Mouse (Mus musculus) adrenal gland, adult 8-10 months (tissue): Measurements from ENCODE around the gene Ppil1. TPM values are rescaled to one million over a fixed set of nuclear protein-coding genes. Genes with fewer than 3 reads are reported as not detected.

Experiments
- DNase-seq: peaks from one replicate; pipeline ENCODE4 v3.0.0; 2022
- total RNA-seq, 4 experiments: library from RNA; stranded (reverse); gene quantifications; 2 replicates each; pipeline ENCODE4 v1.2.4; 2022

Gene Ppil1
- 10 to 100 TPM; 24.3 to 27.2 (median 25.8) TPM for total RNA-seq

DNA sequence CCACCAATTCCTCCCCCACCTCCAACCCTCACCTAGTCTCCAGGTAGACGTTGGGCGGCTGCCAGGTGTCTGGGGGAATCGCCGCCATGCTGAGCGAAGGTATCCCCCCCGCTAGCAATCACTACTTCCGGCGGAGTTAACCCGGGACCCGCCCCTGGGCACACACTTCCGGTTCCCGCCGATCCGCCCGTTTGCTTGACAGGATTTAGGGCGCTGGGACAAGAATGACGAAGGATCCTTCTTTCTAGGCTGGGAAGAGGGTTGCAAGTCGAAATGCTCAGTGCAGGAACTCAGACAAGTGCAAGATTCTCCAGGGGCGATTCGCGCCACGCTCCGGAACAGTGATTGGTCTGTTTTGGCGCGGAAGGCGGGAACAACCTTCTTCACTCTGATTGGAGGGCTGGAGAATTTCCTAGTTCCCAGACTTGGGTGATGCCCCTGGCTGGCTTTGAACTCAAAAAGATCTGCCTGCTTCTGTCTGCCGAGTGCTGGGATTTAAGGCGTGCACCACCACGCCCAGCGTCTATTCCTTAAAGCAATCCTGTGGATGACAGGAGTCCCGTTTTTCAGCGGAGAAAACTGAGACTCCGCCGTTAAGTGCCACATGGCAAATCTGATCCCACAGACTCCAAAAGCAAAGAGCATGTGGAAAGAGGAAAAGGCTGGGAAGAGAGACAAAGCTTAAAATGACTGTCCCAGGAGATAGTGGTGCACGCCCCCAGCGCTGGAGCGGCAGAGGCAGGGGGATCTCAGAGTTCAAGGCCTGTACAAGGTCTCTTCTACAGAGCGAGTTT is at the start of gene Ppil1:
Gene Ppil1 (minus strand): TSS at position 347 of the 794 bp plus-strand sequence.
- DNase-seq = peak; percentile 65

DNA sequence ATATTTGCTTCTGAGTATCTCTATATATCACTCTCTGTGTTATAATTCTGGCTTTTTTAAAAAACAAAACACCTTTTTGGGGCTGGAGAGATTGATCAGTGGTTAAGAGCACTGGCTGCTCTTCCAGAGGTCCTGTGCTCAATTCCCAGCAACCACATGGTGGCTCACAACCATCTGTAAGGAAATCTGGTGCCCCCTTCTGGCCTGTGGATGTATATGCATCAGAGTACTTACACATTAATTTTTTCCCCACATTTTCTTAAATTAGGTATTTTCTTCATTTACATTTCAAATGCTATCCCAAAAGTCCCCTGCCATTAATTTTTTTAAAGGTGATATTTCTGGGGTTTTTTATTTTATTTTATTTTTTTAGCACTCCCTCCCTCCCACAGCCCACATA is 49.3 kb upstream of the Ppil1 start:
- no peak for DNase-seq

- DNase-seq = no peak
Measured at GRCm38 (mm10) chr17:29312082-29312481, 48.1 kb upstream of the Ppil1 start.

DNA sequence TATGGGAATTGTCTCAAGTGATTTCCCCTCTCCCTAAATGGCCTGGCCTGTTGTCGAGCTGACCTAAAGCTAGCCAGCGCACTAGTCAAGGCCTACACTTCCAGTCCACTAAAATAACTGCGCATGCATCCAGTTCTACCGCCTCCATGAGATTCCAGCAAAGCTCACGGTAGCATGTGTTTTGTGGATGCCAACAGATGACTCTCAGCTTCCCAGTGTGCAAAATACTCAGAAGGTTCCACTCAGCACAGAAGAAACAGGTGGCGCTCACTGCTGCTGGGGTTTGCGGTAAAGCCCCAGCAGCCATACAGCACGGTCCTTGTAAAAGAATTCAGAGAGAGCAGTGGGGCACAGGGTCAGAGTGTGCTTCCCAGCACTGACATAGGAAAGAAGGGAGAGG is 47.6 kb upstream of the Ppil1 start:
- no peak for DNase-seq

GRCm38 (mm10) chr17:29310056-29310623 is 46.2 kb upstream of the Ppil1 start:
- no peak for DNase-seq

DNA sequence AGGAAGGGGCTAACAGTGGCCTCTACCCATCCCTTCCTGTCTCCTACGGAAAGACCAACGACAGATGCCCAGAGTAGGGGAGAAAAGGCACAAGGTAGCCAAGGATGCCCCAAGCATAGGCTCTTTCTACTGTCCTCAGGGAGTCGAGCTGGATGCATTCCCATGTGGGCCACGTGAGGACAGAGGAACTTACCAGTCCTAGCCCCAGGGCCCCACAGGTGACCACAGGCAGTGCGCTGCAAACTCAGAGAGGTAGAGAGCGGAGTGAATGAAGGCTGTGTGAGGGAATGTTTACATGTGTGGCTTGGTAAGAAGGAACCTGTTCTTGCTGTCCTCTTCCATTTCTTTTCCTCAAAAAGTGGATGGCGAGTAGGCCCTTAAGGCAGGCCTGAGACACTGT is 41.9 kb upstream of the Ppil1 start:
- DNase-seq = no peak

GRCm38 (mm10) chr17:29305058-29305806 is 41.2 kb upstream of the Ppil1 start:
- DNase-seq = no peak

- no peak for DNase-seq
Measured at GRCm38 (mm10) chr17:29304376-29305057, 40.5 kb upstream of the Ppil1 start.

GRCm38 (mm10) chr17:29303856-29304255 is 39.9 kb upstream of the Ppil1 start:
- DNase-seq = no peak

DNA sequence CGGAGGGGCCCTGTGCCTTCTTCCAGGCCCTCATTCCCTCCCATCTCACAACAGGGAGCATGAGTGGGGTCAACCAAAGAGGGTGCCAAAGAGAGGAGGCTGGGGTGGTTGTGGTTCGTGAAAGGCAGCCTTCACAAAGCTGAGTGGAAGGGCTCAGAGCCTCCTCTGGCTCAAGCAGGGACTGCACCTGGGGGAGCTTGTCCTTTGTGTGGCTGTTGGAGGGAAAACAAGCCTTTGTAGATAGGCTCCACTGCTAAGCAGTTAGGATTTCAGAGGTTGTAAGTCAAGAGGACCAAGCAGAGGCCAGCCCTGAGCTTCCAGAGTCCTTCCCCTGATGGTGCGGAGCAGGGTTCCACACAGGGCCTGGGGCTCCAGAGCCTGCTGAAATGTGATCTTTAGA is 39.1 kb upstream of the Ppil1 start:
- DNase-seq = no peak

GRCm38 (mm10) chr17:29302149-29302548 is 38.2 kb upstream of the Ppil1 start:
- no peak for DNase-seq

DNA sequence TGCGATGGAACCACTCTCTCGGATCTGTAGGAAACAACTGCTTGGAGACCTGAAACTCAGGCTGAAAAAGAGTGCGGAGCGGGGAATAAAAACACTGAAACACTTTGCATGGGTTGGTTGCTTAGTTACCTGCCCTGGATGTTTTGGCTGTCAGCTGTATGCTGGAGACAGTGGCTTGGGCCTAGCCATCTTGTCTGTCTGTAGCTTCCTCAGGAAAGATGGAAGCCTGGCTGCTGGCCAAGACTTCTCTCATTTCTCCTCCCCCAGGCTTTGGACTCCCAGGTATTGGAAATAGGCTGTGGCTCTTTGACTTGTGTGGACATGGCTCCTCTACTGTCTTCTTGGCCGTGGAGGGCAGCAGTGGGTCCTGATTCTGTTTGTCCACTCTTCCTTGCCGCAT is 37.4 kb upstream of the Ppil1 start:
- no peak for DNase-seq

DNA sequence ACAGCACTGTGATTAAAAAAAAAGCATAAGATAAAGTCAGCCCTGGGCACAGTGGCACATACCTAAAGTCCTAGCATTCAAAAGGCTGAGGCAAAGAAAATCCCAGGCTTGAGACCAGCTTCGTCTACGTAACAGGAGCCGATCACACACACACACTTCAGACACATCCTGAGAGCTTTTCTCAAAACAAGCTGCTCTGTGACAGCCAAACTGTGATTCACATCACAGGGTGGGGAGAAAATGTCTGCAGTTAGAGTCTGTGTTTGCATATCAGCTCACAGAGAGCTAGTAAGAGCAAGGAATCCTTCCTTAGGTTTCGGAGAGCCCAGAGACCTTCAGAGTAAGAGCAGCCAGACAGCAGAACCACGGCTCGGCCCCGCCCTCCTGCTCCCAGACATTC is 36.9 kb upstream of the Ppil1 start:
- DNase-seq = no peak

- no peak for DNase-seq
Measured at GRCm38 (mm10) chr17:29299282-29299681, 35.3 kb upstream of the Ppil1 start.

- DNase-seq = no peak
Measured at GRCm38 (mm10) chr17:29297813-29298212, 33.8 kb upstream of the Ppil1 start.

DNA sequence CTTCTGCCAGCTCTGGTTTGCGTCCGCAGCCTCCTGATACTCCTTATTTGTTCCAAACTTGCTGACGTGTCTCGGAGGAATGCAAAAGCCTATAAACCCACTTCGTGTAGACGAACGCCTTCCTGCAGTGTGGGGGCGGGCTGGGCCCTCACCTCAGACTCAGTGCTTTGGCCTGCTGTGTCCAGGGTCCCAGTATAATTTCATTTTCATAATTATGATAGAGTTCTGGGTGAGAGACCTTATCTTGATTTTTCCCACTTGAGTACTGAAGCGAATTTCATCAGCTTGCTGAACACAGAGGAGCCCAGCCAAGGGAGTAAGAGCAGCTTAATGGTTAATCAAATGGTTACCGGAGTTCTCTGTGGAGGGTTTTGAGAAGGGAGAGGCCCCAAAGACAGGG is 33.3 kb upstream of the Ppil1 start:
- DNase-seq = no peak

GRCm38 (mm10) chr17:29295835-29296234 is 31.8 kb upstream of the Ppil1 start:
- DNase-seq = no peak

DNA sequence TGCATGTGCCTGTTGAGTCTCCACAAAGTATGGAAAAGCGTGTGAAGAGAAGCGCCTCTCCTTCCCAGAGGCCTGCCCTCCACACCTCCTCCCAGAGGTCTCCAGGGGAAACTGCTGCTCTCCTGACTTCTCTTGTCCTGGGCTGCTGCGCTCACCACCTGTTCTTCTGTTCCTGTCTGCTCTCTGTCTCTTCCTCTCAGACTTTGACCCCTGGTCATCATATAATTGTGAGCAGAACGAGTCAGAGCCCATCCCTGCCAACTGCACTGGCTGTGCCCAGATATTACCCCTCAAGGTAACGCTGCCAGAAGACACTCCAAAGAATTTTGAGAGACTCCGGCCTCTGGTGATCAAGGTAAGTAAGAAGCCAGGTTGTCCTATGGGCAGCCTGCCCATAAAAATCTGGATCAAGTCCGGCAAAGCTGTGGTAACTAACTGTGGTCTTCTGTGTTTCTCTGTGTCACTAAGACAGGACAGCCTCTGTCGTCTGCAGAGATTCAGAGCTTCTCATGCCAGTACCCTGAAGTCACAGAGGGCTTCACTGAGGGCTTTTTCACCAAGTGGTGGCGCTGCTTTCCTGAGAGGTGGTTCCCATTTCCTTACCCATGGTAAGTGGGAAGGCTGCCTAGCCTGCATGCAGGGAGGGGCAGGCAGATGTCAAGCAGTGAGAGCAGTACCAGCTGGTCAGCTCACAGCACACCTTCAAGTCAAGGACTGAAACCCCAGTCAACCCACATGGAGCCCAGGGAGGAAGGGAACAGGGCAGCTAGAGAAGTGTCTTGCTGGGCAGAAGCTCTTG is 30.0 kb upstream of the Ppil1 start:
- no peak for DNase-seq

GRCm38 (mm10) chr17:29292996-29293395 is 29.0 kb upstream of the Ppil1 start:
- no peak for DNase-seq

- no peak for DNase-seq
Measured at GRCm38 (mm10) chr17:29291793-29292192, 27.8 kb upstream of the Ppil1 start.

GRCm38 (mm10) chr17:29282216-29282952 is 18.4 kb upstream of the Ppil1 start:
- DNase-seq = no peak
